Mouse (Mus musculus): Measurements from ENCODE around the gene Ccdc114.
"Not testable (repeated sequence)": the region's sequence is repeated elsewhere in the genome, so short reads cannot be mapped to it uniquely, and the experiment has no call there.

Gene Ccdc114

DNA sequence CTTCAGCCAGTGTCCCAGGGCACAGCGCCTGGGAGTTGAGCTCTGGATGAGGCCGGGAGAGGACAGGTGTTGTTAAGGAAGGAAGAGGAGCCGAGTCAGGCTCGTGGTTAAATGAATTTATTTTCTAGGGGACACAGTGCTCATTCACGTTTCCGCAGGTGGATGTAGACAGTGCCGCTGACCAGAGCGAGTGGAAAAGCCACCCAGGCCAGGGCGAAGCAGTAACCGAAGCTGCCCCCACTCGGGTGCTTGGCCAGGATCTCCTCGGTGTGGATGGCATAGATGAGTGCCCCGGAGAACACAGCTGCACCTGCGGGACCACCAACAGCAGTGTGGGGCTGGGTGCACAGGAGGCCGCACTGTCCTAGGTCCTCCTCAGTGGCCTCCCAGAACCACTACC is 5.9 kb upstream of the Ccdc114 start:
- no peak for DNase-seq (ENCODE audit: low read depth, low spot score)

DNA sequence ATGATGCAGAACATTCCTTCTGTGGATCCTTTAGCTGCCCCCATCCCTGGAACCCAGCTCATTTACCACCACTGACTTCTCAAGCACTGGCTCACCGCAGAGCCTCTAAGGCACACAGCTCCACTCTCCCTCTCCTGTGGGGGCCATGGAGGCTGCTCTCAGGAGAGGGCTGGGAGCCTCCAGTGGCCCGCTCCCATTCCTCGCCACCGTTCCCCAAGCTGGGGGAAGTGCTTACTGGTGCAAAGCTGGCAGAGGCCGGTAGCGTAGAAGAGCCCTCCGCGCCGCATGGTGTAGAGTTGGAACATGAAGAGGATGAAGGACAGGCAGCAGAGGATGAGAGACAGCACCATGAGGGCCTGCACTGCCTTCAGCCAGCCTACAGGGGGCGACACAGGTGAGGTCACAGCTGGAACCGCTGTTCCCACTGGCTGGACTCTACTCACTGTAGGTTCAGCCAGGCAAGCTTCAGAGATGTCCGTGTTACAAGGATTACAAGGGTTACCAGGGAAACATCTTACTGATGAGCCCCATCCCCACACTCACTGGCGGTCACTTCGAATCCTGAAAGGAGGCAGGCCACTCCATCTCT is 4.7 kb upstream of the Ccdc114 start:
- peak; percentile 66 for DNase-seq (ENCODE audit: low read depth, low spot score)

DNA sequence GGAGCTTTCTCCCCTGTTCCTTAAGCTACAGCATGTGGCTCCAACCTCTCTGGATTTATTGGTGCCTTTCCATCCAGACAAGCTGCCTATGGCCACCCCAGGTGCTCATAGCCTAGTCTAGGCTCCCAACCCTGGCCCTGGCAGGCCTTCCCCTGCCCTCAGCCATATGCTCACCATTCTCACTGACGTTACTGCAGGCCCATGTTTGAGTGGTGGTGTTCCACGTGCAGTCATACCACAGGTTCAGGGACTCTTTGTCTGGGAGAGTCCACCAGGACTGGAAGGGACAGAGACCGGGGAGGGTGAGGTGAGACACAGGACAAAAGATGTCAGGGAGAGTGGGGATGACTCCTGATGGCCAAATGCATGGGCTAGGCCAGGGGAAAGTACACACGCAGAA is 4.1 kb upstream of the Ccdc114 start:
- no peak for DNase-seq (ENCODE audit: low read depth, low spot score)

DNA sequence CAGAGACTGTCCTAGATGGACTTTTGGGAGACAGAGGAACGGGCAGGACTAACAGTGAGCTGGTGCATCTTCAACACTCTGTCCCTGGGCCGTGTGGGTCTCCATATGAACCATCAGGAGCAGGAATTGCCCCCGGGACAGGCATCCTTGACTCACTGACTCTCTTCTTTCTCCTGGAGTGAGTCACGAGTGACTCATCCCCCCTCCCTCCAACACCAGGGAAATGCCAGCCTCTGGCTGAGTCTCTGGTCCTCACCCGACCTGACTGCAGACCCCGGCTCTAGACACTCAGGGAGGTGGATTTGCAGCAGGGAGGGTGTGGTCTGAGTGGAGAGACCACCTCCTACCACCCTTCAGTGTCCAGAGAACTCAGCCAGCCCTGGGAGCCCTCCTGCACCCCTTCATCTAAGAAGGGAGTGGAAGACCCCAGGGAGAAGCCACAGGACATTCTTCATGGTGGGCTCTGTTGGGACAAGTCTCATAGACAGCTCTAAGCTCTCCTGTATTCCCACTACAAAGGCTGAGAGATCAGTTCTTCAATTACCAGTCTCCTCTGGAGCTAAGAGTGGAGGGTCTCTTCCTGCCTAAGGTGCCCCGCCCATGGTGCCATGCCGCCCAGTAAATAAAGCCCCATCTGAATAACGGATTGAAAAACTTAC is 3.2 kb upstream of the Ccdc114 start:
- DNase-seq (ENCODE audit: low read depth, low spot score) = no peak

DNA sequence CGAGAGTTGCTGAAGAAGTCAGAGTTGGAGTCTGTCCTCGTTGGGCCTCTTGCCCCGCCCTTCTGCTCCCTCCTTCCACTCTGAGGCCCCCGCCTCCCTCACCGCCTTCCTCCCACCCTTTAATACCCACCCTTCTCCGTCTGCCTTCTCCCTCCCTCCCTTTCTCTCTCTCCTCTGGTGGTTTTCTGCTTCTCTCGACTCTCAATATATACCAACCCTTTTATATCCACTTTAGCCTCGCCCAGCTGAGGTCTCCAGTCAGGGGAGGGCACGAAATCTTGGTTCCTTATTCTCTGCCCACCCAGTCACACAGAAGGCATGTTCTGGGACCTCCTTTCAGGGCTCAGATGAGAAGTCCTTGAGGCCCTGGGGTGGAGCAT is 2.6 kb upstream of the Ccdc114 start, which contains the start of gene Emp3:
Gene Emp3, minus strand, starts transcription at position 163 of the 380 bp plus-strand sequence.
- DNase-seq (ENCODE audit: low read depth, low spot score) = no peak

DNA sequence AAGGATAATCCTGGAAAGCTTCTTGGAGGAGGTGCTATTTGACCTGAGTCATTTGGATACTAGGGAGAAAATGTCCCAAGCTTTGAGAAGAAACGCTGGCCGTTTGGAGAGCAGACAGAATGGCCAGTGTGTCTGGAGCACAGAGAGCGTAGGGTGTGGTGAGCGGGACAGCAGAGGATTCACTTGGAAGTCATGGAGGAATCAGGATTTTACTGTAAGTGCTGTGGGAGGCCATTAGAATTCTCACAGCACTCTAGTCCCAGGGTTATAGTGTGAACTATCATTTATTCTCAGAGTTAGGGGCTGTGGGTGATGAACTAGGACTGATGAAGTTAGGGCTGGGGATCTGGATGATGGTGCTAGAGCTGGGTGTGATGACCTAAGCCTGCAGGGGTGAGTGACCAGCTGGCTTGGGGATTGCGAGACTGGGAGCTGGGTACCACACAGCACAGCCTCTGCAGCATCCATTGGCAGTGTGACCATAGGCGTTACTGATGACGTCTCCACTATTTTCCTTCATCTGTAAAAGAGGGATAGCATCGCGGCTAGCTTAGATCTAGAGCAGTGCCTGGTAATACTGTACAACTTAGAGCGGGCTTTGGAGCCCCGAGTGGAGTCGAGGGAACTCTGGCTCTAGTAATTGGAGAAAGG is 1.8 kb upstream of the Ccdc114 start:
- no peak for DNase-seq (ENCODE audit: low read depth, low spot score)

DNA sequence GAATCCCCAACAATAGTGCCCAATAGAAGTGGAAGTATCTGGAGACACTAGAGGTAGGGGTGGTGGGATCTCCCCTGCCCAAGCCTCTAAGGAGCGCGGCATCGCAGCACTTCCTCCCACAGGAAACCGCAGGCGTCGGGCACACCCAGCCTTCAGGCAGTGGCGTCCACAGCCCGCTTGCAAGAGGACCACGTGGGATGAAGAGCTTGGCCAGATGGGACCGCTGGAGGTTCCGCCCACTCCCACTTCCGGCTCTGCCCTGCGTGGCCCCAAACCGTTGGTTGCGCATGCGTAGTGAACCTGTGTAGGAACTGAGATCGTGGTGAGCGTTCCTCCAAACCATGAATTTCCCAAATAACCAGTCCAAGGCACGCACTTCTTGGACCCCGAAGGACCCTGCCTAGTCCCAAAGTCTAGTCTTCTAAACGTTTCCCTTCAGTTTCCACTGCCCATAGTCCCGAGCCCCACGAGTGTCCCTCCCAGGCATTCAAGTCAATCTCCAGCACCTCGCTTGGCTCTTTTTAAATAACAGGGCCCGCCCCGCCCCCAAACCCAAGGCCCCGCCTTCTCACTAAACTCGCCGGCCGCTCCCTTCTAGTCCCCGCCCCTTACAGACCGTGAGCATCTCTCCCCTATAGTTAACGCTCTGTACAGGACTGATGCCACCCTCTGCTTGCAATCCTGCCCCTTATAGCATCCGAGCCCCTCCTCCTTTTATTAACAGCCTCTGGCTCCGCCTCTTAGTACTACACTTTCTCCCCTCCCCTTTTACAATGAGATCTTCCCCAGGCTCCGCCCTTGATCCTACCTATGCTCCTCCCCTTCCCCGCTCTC is 727 bp upstream of the Ccdc114 start:
- peak; percentile 98 for DNase-seq (ENCODE audit: low read depth, low spot score)

DNA sequence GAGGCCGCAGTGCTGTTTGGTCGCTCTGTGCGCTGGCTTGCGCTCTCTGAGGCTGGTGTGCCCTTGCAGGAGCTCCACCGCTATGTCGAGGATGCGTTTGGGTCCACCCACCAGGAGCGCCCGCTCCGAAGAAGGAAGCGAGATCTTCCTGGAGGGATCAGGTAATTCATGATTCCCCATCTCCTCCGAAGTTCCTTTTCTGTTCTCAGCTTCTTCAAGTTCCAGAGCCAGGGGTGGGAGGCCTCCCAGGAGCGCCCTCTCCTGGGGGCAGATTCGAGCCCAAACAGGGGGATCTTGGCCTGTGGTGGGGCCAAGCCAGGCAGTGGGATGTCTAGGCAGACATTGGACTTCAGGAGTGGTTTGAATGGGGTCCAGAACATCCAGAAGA is 551 bp downstream of the Ccdc114 start:
- peak; percentile 83 for DNase-seq (ENCODE audit: low read depth, low spot score)

DNA sequence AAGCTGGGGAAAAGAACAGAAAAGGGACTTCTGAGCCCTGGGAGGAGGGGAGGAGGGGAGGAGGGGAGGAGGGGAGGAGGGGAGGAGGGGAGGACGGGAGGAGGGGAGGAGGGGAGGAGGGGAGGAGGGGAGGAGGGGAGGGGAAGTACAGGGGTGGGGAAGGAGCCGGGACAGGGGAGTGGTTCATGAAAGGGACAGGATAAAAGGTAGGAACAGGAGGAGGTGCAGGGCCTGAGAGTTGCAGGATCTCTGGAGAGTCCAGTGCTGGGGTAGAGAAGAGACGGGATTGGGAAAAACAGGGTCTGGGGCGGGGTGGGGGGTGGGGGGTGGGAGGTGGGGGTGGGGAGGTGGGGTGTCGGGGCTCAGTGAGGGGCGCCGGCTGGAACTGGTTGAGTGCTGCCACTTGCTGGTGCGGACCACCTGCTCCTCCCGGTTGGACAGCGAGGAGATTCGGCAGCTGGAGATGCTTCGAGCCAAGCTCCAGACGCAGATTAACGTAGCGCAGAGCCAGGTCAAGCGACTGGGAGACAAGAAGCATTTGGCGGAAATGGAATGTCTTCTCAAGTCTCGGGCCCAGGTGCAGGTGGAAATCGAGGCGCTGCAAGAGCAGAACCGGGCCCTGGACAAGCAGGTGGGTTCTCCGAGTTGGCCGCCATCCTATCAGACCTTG is 4.9 kb downstream of the Ccdc114 start:
- DNase-seq (ENCODE audit: low read depth, low spot score) = peak; percentile 53

DNA sequence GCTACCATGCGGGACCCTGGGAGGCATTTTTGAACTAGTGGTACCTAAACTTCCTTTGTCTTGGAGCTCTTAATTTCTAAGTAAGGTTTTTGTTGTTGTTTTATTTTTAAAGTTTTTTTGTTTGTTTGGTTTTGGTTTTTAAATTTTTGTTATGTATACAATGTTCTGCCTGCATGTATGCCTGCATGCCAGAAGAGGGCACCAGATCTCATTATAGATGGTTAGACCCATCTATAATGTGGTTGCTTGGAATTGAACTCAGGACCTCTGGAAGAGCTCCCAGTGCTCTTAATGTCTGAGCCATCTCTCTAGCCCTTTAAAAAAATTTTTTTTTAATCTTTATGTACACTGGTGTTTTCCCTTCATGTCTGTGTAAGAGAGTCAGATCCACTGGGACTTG is 5.8 kb downstream of the Ccdc114 start:
- no peak for DNase-seq (ENCODE audit: low read depth, low spot score)

DNA sequence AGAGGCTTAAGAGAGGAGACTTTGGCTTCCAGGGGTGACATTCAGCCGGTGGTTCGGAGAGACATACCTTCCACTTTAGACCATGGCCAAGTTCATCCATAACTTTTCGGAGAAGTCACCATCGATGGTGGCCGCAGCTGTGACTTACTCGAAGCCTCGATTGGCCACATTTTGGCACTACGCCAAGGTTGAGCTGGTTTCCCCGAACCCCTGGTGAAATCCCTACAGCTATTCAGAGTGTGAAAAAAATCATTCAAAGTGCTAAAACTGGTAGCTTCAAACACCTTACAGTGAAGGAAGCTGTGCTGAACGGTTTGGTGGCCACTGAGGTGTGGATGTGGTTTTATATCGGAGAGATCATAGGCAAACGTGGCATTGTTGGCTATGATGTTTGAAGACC is 9.9 kb downstream of the Ccdc114 start:
- DNase-seq (ENCODE audit: low read depth, low spot score) = not testable (repeated sequence)

DNA sequence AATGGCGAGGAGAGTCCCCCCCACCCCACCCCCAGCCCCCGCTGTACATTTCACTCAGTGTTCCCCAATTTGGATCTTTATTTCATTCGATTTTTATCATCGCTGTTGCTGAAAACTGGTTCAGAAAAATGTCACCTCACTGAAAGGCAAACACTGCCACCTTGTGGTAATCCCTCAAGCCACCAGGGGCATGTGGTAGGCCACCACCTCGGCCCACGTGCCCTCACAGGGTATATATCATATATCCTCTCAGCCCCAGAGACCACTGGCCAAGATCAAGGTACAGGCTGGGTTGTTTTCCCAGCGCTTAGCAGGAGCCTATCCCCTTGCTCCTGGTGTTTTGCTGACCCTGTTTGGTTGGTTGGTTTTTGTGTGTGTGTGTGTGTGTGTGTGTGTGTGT is 11.2 kb downstream of the Ccdc114 start:
- peak; percentile 63 for DNase-seq (ENCODE audit: low read depth, low spot score)

DNA sequence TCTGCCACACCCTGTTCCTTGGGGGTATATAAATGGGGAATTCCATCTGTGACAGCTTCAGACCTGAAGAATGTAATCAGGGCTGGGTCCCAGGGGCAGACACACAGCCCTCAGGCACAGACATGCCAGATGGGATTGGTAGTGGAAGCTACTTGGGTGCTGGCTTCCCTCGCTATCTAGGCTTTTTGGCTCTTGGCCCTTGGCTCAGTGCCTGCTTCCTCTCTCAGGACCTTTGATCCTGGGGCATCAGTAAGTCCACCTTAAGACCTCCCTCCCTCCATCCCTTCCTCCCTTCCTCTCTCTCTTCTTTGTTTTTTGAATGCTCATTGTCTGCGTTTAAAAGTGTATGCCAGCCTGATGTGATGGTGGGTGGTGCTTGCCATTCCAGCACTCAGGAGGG is 16.0 kb downstream of the Ccdc114 start:
- DNase-seq (ENCODE audit: low read depth, low spot score) = no peak

DNA sequence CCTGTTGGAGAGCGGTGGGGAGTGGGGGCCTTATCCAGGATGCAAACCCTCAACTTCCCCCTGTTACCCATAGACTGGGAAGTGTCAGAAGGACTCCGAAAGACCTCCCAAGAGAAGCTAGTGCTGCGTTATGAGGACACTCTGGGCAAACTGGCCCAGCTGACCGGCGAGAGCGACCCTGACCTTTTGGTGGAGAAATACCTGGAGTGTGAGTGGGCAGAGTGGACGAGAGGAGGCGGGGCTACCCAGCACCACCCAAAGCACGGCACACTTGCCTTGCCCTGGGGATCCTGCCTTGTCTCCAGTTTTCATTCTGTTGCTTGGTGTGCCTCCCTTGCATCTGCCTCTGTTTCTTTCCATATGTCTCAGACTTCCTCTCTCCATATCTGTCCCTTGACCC is 18.1 kb downstream of the Ccdc114 start:
- DNase-seq (ENCODE audit: low read depth, low spot score) = no peak

DNA sequence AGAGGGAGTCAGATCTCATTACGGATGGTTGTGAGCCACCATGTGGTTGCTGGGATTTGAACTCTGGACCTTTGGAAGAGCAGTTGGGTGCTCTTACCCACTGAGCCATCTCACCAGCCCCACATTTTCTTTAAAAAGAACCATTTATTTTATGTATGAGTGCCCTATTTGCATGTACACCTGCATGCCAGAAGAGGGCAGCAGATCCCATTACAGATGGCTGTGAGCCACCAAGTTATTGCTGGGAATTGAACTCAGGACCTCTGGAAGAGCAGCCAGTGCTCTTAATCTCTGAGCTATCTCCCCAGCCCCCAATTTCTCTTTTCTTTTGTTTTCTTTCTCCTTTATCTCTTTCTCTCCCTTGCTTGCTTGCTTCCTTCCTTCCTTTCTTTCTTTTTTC is 19.4 kb downstream of the Ccdc114 start:
- not testable (repeated sequence) for DNase-seq (ENCODE audit: low read depth, low spot score)

DNA sequence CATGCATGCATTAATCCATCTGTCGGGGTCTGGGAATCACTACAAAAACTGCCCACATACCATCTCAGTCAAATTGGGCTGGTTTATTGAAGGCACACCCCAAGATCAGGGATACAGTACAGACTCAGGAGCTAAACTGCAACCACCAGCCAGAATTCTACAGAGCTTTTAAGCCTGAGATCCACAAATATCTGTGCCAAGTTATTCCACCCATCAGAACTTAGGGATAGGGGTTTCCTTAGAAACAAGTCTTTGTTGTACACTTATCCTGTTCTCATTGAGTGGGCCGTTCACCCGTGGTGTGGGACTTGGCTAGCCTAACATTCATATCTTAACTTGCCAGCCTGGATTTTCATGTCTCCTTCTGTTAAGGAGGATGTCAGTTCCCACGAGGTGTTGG is 25.2 kb downstream of the Ccdc114 start:
- DNase-seq (ENCODE audit: low read depth, low spot score) = no peak

DNA sequence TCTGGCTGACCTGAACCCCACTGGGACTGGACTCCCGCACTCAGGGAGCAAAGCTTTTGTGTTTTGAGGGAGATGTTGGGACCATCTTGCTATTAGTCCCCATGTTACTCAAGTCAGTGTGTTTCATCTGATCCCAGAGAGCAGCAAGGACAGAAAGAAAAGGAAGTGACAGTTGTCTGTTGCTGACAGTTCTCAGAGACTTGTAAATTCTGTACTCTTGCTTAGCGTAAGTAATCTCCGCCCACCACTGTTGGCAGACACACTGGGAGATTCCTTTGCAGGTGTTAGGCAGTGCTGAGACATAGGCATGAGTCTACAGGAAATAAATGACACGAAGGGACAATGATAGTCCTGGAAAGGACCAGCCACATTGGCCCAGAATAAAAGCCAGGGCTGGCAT is 32.7 kb downstream of the Ccdc114 start:
- no peak for DNase-seq (ENCODE audit: low read depth, low spot score)

DNA sequence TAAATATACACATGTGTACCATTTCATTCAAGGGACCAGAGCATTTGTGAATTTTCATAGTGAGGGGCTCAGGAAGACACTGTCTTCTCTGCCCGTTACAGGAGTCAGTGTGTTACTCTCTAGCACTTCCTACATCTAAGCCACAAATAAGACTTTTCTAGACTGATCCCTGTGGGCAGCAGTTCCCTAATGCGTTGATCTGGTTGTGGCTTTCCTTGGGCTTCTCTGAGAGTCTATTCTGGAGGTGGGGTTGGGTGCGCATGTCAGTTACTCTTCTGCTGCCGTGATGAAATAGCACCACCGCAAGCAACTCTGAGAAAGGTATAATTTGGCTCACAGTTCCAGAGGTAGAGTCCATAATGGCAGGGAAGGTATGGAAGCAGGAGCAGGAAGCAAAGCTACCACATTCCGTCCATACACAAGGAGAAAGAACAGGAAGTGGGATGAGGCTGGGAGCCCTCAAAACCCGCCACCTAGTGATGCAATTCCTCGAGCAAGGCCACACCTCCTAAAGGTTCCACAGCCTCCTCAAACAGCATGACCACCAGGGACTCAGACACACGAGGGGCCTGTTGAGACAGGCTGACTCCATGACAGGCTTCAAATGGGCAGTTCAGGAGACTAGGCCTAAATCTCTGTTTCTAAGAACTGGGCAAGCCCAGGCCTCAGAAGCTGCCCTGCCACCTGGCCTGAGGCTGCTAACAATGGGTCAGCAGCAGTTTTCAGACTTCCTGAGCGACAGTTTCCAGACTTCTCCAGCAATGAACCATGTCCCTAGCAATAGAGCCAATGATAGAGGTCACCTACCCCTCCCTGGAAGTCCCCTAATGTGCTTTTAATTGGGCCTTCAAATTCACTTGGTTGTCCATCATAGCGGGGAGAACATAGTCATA is 48.2 kb downstream of the Ccdc114 start:
- DNase-seq (ENCODE audit: low read depth, low spot score) = peak; percentile 77

DNA sequence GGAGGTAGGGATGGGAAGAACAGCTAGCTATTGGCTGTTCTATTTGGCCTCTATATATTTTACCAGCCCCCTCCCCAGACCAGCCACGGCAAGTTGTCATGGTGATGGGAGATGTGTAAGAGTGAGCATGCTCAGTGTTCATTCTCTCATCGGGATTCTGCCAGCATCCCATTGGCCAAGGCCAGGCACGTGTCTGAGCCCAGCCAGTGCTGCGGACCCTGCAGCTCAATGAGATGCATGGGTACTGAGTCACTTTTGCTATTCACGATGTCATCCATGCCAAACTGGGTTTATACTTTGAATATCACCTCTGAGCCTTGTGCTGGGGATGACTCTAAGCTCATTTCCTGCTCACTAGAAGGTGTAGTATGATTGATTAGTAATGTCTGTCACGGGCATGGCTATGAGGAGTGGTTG is 49.4 kb downstream of the Ccdc114 start:
- peak; percentile 52 for DNase-seq (ENCODE audit: low read depth, low spot score)

DNA sequence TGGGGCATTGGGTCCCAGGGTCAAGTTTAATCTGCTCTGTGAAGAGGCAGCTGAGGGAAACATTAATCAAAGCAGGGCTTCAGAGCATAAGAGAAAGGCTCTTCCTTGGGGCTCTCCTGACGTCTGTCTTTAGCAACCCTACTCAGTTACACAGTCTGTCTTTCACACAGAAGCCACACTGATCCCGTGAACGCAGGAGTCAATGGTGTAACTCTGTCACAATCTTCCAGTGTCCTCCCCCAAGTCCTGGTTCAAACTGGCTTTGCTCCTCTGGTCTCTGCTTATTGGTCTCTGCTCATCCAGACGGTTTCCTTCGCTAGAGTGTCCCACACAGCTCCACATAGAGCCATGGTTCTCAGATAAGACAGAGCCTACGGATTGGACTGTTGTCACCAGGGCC is 50.2 kb downstream of the Ccdc114 start:
- no peak for DNase-seq (ENCODE audit: low read depth, low spot score)

DNA sequence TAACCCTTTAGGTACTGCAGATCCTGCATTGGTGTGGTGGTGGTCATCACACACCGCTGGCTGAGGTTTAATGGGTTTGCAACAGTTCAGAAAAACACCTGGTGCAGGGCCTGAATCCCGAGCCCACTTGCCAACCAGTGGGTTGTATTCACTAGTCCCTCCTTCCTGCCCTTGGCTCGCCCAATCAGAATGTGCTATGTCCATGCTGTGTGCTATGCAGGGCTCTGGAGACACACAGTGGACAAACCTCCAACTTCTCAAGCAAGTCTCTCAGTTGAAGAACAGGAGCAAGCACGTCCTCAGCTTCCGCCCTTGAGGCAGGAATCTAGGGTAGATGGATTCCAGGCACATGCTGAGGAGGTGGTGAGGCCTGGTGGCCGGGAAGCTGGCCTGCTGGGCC is 50.6 kb downstream of the Ccdc114 start:
- DNase-seq (ENCODE audit: low read depth, low spot score) = no peak
